Mouse (Mus musculus) stomach, postnatal 0 days (tissue): Measurements from ENCODE around the gene Klrb1. TPM values are rescaled to one million over a fixed set of nuclear protein-coding genes. Genes with fewer than 3 reads are reported as not detected.

Experiments used
- ATAC-seq: fragments of 200-750 bp; cut with Nextera tagmentation; 2 replicates; pipeline ENCODE4 v1.8.0; 2017; ENCODE audit not compliant: low FRiP score, low TSS enrichment
- DNase-seq: peaks from one replicate; pipeline ENCODE4 v3.0.0-alpha.2; 2016; ENCODE audit warnings: low spot score
- H3K27ac ChIP-seq: fragments of 300-500 bp; sonication (generic); replicated peaks from 2 replicates; pipeline ENCODE4 v1.5.1; 2014; ENCODE audit warnings: mild to moderate bottlenecking, control low read depth
- H3K27me3 ChIP-seq: fragments of 300-500 bp; sonication (generic); 2 replicates; pipeline ENCODE4 v1.6.1; 2014; ENCODE audit warnings: low read length; ENCODE audit not compliant: control insufficient read depth, insufficient read depth
- H3K36me3 ChIP-seq: fragments of 300-500 bp; sonication (generic); 2 replicates; pipeline ENCODE4 v1.6.1; 2014; ENCODE audit warnings: low read length, mixed read lengths; ENCODE audit not compliant: control insufficient read depth, insufficient read depth
- H3K4me1 ChIP-seq: fragments of 300-500 bp; sonication (generic); replicated peaks from 2 replicates; pipeline ENCODE4 v1.6.1; 2014; ENCODE audit warnings: antibody characterized with exemption; ENCODE audit not compliant: control insufficient read depth, insufficient read depth
- H3K4me2 ChIP-seq: fragments of 300-500 bp; sonication (generic); replicated peaks from 2 replicates; pipeline ENCODE4 v1.6.1; 2014; ENCODE audit warnings: low read depth, mild to moderate bottlenecking, control low read depth, moderate library complexity
- H3K4me3 ChIP-seq: fragments of 300-500 bp; sonication (generic); 2 replicates; pipeline ENCODE4 v1.5.1; 2014; ENCODE audit warnings: low read depth, low read length, control low read depth
- H3K9ac ChIP-seq: fragments of 300-500 bp; sonication (generic); 2 replicates; pipeline ENCODE4 v1.6.1; 2014; ENCODE audit warnings: mild to moderate bottlenecking, low read length, control low read depth, mixed read lengths
- H3K9me3 ChIP-seq: fragments of 300-500 bp; sonication (generic); 2 replicates; pipeline ENCODE4 v1.6.1; 2016; ENCODE audit warnings: low read length; ENCODE audit not compliant: control insufficient read depth
- CTCF ChIP-seq: IDR thresholded peaks from 2 replicates; pipeline ENCODE4 v1.5.1; 2016; ENCODE audit warnings: antibody characterized with exemption, low read depth, mild to moderate bottlenecking, moderate library complexity
- EP300 ChIP-seq: optimal IDR thresholded peaks from 2 replicates; pipeline ENCODE3; 2016; ENCODE audit warnings: antibody characterized with exemption
- WGBS: fragments of 180-500 bp; shearing (Covaris S2); extraction: QIAGEN DNeasy Blood & Tissue Kit; methylation state at CpG from one replicate; pipeline ENCODE4 v1.1.7; 2014; 5-methylcytosine and 5-hydroxymethylcytosine counted together
- polyA plus RNA-seq: library from polyadenylated mRNA; unstranded; fragments of >200 nt; fragmentation: Nextera tagmentation; extraction: Ambion mirVana; gene quantifications from 2 replicates; pipeline ENCODE4 v1.2.1, GENCODE M21; 2015

The Klrb1 gene
- polyA plus RNA-seq, 1 experiment from 2014 or later = not detected

DNA sequence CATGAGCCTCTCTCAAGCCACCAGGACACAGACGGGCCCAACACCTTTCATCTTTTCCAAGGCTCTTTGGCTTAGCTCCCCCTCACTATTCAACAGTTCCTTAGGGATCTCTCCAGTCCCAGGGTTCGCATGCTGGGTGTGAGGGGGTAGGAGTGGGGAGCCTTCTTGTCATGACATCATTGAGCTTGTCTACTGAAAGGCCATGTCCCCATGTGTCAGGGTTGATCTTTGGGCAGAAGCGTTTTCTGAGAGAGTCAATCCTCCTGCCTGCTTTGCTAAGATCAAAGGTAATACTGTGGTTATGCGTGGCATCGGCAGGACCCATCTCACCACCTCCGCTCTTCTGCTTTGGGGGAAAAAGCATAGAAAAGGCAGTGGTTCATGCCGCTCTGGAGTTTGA lies 14.6 kb upstream of the Klrb1 start:
- 88% methylated on average over 7 of the region's 7 CpGs for WGBS
- Histone ChIP-seq H3K4me3 (no peak overlapping the region), H3K27ac (no peak overlapping the region), H3K9ac (no peak overlapping the region), H3K4me1 (no peaks in the 10 kb centered on the region), H3K4me2 (no peak overlapping the region), H3K27me3 (no peaks in the 10 kb centered on the region), H3K9me3 (no peaks in the 10 kb centered on the region), H3K36me3 (no peaks in the 10 kb centered on the region)
- TF ChIP-seq CTCF (no peak), EP300 (no peak)
- no peak for ATAC-seq
- no peak for DNase-seq

DNA sequence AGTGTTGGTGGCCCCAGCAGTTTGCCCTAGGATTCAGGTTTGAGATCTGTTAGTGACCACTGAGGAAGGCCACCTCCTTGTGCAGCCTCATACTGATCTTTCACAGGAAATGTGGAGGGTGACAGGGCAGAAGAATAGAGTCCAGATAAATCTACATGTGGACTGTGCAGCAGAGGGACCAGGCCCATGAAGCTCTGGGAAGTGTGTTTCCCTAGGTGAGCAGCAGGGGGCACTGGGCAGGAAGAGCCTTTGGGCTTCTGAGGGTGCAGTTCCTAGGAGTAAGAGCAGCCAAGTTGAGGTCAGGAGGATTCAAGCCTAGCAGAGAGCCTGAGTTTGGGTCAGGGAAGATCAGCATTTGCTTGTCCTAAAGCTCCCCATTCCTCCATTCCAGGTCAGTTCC lies 13.2 kb upstream of the Klrb1 start:
- no peak overlapping the region for H3K4me3 ChIP-seq
- no peaks in the 10 kb centered on the region for H3K36me3 ChIP-seq
- H3K27me3 ChIP-seq = no peaks in the 10 kb centered on the region
- no peaks in the 10 kb centered on the region for H3K9me3 ChIP-seq
- ATAC-seq (no peak), DNase-seq (no peak)
- no peak overlapping the region for H3K9ac ChIP-seq
- H3K4me2 ChIP-seq = no peak overlapping the region
- H3K27ac ChIP-seq = no peak overlapping the region
- TF ChIP-seq CTCF (peak; percentile 51), EP300 (no peak)
- H3K4me1 ChIP-seq = no peaks in the 10 kb centered on the region

DNA sequence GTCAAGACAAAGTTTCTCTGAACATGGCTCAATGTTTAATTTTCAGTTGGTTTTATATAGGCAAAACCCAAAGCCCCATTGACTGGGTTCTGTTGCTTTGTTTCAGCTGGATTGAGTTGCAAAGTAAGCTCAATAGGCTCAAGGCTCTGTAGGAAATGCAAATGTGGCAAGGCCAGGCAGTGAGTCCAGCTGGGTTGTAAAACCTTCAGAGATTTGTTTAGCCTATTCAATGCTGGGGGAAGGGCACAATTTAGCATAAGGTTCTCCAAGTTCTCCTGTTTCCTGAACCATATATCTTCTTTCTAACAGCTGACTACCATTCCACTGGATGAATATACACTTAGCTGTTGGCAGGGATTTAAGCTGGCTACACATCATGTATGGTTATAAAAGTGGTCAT lies 12.0 kb upstream of the Klrb1 start:
- no peaks in the 10 kb centered on the region for H3K36me3 ChIP-seq
- TF ChIP-seq EP300 (no peak), CTCF (no peak)
- ATAC-seq (no peak), DNase-seq (no peak)
- no peak overlapping the region for H3K27ac ChIP-seq
- no peaks in the 10 kb centered on the region for H3K4me1 ChIP-seq
- no peaks in the 10 kb centered on the region for H3K27me3 ChIP-seq
- no peak overlapping the region for H3K4me2 ChIP-seq
- H3K4me3 ChIP-seq = no peak overlapping the region
- H3K9me3 ChIP-seq = no peaks in the 10 kb centered on the region
- H3K9ac ChIP-seq = no peak overlapping the region

DNA sequence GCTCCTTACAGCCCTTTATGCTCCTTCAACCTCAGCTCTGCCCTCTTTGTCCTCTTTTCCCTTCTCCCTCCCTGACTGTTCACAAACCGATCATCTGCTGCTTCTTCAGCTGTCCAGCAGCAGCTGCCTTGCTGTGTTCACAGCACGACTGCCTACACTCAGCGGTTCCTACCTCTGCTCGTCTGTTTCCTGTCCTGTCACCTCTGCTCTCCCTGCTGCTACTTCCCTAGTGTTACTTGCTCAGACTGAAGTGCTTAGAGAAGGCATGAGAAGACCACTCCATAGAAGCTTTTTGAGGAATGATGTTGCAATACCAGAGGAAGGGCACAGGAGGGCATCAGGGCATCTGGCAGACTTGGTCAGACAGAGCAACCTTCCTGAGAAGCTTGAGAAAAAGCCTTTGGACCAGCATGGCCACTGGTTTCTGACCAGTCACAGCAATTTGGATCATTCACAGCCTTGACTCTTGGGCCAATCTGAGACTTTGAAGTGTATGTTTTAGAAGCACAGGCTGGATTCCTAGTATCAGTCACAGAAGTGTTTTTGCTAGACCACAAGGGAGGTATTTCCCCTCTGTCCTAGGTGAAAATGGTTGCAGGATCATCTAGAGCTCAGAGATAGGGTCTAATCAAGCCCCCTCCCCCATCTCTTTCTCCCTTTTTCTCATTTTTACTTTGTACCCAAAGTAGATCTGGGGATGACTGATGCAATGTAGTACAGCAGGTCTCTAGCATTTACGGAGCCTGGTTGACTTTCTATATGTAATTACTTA lies 11.2 kb upstream of the Klrb1 start:
- WGBS = 64% methylated on average over 5 of the region's 5 CpGs
- H3K36me3 ChIP-seq = no peaks in the 10 kb centered on the region
- TF ChIP-seq CTCF (no peak), EP300 (no peak)
- H3K9ac ChIP-seq = no peak overlapping the region
- ATAC-seq = no peak
- H3K4me2 ChIP-seq = no peak overlapping the region
- no peaks in the 10 kb centered on the region for H3K27me3 ChIP-seq
- no peaks in the 10 kb centered on the region for H3K4me1 ChIP-seq
- H3K4me3 ChIP-seq = no peak overlapping the region
- H3K27ac ChIP-seq = no peak overlapping the region
- no peak for DNase-seq
- H3K9me3 ChIP-seq = no peaks in the 10 kb centered on the region

DNA sequence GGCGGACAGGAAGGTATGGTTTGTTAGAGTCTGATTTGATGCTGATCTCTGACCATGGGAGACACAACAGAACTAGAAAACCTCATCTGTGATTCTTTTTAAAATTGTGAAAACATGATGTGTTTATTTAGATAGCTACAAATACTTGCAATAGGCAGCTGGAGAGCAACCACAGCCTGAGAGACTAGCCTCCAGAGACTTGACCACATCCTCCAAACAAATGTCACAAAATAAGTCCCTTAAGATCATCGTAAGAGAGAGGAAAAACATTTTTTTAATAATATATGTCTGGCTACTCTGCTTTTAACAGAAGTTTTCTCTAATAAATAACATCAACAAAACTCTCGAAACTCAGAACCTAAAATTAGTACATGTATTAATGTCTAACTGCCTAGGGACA lies 9.2 kb upstream of the Klrb1 start:
- H3K4me1 ChIP-seq = no peaks in the 10 kb centered on the region
- 70% methylated on average over 3 of the region's 3 CpGs for WGBS

DNA sequence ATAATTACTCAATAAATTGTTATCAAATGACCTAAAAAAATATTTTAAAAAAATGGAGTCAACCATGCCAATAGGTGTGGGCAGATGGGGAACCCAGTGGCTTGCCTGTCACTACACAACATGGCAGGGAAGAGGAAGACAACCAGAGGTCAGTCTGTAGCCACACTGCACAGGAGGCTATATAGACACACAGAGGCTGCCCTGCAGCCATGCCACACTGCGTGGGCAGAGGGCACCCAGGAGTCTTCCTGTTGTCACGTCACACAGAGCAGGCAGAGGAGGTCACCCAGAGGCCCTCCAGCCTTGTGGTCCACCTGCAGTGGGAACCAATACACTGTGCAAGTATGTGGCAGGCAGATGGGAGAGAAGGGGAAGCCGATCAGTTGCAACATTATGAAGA lies 21.2 kb downstream of the Klrb1 start:
- Histone ChIP-seq H3K4me1 (no peaks in the 10 kb centered on the region), H3K9me3 (no peaks in the 10 kb centered on the region), H3K27ac (no peak overlapping the region), H3K36me3 (no peaks in the 10 kb centered on the region), H3K4me2 (no peak overlapping the region), H3K27me3 (no peaks in the 10 kb centered on the region), H3K4me3 (no peak overlapping the region), H3K9ac (no peak overlapping the region)
- no peak for ATAC-seq
- 83% methylated on average over 3 of the region's 3 CpGs for WGBS
- DNase-seq = no peak
- TF ChIP-seq EP300 (no peak), CTCF (no peak)

More for the DNA sequence above, 9.2 kb upstream of the Klrb1 start:
- Histone ChIP-seq H3K4me3 (no peak overlapping the region), H3K27ac (no peak overlapping the region), H3K27me3 (no peaks in the 10 kb centered on the region), H3K4me2 (no peak overlapping the region), H3K36me3 (no peaks in the 10 kb centered on the region), H3K9ac (no peak overlapping the region), H3K9me3 (no peaks in the 10 kb centered on the region)
- TF ChIP-seq CTCF = no peak
- TF ChIP-seq EP300 = no peak
- no peak for ATAC-seq
- DNase-seq = no peak
